Mouse (Mus musculus) urinary bladder, adult 2 months (tissue): ENCODE measurements around the gene Cnga1. TPM values are rescaled to one million over a fixed set of nuclear protein-coding genes. Genes with fewer than 3 reads are reported as not detected.

ENCODE experiments used
- DNase-seq: peaks from one replicate; pipeline ENCODE4 v3.0.0; 2022; ENCODE audit warnings: low spot score
- polyA plus RNA-seq: library from polyadenylated mRNA; depleted of rRNA; stranded (reverse); fragments of >200 nt; gene quantifications from 2 replicates; pipeline ENCODE4 v1.2.3, GENCODE M21; 2012; rRNA removed

Cnga1 gene
- not detected in 2 replicates for polyA plus RNA-seq

DNA sequence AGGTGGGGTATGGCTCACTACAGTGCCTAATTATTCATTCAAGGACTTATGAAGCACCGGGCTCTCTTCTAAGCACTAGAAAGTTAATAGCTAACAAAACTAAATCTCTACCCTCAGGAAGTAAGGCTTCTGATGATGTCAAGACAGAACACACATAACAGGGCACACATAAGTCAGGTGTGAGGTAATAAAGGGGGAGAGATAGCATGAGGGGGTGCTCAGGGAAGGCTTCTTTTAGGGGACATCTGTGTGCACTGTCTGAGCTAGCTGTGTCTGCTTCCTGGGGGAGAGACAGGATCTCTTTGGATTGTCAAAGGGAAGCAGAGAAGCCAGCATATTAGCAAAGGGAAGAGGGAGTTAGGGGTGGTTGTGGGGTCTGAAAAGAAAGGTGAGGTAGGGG is at the start of gene Cnga1:
Gene Cnga1 (minus strand): TSS at position 101 of the 400 bp plus-strand sequence.
- no peak for DNase-seq

DNA sequence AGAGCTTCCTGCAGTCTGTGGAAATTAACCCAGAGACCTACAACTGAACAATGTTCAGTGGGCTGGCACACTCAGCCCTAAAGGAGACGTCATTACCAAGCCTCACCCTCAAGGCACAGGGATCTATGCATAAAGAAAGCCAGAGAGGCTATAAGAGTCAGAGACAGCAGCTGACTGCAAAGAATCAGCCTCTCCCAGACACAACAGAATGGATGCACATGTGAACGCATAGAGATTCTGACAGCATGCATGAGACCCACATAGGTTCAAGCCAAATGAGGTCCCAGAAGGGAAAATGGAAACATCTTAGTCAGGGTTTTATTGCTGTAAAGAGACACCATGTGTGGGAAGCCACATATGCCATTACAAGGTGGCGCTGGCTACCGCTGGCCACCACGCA is 46.4 kb upstream of the Cnga1 start:
- DNase-seq: no peak

- DNase-seq: no peak
Measured at GRCm38 (mm10) chr5:72689556-72689955, 45.5 kb upstream of the Cnga1 start.

- DNase-seq: no peak
Measured at GRCm38 (mm10) chr5:72681451-72681850, 37.4 kb upstream of the Cnga1 start.

DNA sequence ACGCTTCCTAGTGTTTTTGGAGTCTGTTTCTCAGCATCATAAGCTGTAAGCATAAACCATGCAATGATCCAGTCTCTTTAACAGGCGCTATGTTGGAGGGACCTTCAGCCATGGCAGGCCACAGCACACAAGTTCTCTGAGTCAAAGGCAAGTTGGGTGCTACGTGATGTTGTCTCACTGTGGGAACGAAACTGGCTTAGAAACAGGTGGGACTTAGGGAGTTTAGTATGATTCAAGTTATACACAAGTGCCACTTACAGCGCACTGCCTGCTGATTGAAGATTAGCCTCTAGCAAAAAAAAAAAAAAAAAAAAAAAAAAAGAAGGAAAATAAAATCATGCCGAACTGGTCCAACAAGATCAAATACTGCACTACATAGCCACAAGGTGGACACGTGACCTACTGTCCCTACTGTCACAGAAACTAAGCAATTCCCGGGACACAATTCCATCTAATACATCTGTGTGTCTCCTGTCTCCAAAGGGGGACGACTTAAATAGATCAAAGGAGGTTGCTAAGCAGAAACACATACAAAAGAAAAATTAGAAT is 31.0 kb upstream of the Cnga1 start:
- DNase-seq: no peak

DNA sequence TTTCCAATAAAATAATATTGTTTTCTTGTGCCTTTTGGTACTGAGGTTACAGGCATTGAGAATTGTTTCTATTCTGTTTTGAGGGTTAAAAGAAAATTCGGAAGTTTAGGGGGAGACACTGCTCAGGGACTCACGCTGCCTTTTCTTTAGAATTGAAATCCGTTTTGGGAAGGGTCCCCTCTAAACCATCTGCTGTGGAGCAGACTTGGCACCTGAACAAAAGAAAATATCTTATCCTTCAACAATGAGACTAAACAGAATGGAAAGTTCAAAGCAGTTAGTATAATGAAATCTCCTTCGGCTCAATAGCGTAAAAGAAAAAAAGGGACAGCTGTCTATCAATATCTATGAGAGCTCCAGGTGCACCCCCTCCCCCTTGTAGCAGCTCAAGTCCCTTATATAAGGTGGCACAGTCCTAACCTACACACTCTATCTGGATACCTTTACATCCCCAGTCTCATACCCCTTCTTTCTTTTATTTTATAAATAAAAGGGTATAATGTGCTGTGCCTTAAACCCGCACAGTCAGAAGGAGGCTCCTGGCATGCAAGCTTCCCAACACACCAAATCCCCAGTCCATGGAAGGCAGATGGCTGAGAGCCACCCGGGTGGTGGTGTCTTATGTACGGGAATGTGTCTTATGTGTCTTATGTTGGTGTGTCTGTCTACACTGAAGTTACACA is 27.1 kb upstream of the Cnga1 start:
- DNase-seq: no peak

- DNase-seq: no peak
Measured at GRCm38 (mm10) chr5:72668351-72668750, 24.3 kb upstream of the Cnga1 start.

DNA sequence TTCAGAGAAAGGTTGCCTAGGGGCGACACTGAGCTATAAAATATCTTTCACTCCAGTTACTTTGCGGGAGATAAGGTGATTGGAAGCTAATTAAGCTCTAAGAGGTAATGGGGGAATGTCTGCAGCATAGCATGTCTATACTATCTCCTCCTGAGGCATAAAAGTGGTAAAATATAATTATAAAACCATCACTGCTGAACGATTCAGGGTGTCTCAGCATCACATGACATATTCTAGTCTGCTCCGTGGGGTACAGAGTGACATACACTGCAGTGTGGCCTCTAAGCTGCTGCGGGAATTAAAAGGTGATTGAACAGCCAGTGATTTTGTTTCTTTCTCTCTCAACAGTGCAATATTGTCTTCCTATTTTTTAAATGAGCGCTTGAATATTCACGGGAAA is 22.4 kb upstream of the Cnga1 start:
- no peak for DNase-seq

- DNase-seq: no peak
Measured at GRCm38 (mm10) chr5:72665281-72665680, 21.2 kb upstream of the Cnga1 start.

- no peak for DNase-seq
Measured at GRCm38 (mm10) chr5:72664854-72665253, 20.8 kb upstream of the Cnga1 start.

- no peak for DNase-seq
Measured at GRCm38 (mm10) chr5:72664126-72664525, 20.1 kb upstream of the Cnga1 start.

DNA sequence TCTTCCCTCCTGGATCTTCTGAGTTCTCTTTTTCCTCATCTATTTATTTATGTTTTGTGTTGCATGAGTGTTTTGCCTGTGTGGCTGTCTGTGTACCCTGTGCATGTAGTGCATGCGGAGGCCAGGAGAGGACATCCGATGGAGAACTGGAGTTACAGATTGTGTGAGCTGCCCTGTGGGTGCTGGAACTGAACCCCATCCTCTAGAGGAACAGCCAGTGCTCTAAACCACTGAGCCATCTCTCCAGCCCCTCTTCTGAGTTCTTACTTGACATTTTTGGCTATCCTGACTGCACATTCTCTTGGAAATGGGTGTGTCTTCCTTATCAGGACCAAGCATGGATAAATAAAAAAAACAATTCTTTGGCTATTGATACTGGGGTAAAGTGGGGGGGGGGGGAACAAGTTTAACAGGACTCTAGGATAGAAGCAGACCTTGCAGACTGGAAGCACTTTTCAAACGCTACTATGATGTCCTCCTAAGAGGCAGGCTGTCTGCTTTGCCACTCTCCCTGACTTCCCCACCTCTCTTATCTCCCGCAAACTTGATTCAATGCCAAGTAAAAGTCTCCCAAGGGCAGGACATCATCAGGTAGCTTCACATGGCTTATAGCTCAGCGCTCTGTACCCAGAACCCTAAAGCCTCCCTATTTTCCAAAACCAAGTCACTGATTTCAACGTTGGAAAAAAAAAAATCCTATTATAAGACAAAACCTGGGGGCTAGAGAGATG is 17.1 kb upstream of the Cnga1 start:
- no peak for DNase-seq

- no peak for DNase-seq
Measured at GRCm38 (mm10) chr5:72658375-72658774, 14.3 kb upstream of the Cnga1 start.

GRCm38 (mm10) chr5:72656270-72656791 is 12.3 kb upstream of the Cnga1 start:
- no peak for DNase-seq

DNA sequence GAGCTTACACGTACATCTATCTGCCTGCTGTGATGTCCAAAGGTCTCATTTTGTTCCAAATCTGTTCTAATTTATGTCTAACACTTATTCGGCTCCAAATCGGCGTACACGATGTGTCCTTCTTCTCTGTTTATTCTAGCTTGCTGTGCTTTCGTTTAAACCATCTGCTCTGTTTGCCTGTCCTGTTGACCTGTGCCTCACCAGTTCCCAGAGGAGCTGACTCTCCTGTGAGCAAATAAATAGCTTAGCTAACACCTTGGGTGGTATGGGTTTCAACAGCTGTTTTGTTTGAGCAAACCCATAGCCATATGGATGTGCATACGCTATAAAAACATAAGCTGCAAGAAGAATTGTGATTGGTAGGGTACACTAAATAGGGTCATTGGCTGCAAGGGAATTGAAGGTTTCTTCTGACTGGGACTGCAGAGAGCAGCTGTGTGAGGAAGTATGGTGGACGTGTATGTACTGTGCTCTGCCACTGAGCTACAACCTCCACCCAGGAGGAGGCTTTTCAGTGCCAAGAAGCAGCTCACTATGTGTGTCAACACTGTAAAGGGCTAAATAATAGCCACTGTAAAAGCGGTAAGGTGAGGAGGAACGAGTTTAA is 9.1 kb upstream of the Cnga1 start:
- DNase-seq: no peak

DNA sequence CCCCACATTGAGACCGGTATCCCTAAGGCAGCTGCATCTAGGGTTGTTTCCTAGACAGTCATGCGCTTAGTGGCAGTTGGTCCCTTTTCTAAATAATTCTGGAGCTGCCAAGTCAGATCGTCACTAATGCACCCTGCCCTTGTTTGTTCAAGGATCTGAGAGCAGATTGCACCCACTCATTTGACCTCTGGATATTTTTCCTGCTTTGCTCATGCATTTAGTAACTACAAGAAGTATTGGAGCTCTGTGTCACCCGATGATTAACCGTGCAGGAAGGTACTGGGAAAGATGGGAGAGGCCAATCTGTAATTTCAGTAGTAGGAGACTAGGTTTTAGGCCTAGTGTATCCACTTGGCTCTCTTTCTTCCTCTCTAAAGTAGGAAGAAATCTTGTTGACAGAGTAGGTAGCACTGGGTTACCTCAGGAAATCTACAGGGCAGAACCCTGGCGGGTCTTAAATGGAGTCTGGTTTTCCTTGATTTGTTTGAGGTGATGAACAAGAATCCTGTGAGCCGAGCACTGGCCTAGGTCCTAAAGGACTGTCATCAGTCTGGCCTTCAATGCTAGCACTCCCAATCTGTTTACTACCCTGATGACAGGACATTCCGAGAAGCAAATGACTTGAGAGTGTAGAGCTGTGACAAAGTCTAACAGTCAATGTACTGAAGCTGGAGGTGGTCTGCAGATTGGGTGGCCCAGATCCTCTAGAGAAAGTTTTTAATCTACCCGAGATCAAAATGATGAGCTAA is 5.1 kb upstream of the Cnga1 start:
- no peak for DNase-seq

DNA sequence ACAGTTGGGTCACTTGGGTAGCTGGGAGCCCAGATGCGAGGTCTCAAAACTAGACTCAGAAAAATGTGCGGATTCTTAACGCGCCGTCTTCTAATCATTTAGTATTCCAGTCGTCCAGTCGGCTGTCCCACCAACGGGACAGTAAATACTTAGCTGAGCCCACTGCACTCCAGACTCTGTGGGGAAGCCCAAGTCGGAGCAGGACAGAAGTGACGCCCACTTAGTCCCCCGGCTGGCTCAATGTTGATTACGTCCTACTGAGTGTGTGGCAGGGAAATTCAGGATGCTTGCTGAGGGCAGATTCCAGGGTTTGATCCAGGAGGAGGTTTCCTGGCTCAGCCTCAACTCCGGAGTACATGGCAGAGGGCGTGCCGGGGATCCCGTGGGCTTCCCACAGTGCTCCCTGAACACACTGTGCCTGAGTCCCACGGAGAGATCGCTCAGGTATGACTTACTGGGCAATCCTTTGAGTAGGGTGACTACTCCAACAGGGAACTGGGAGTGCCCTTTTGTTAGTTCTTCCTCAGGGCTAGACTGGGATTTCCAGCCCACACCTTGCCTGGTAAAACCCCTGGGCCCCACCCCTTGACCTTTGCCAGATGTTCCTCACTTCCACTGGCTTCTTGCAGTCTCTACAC is 4.0 kb upstream of the Cnga1 start:
- DNase-seq: no peak

GRCm38 (mm10) chr5:72647418-72647907 is 3.4 kb upstream of the Cnga1 start, which contains the start of gene Nipal1:
TSS of gene Nipal1 (plus strand) at chr5:72647795.
- peak; percentile 47 for DNase-seq

DNA sequence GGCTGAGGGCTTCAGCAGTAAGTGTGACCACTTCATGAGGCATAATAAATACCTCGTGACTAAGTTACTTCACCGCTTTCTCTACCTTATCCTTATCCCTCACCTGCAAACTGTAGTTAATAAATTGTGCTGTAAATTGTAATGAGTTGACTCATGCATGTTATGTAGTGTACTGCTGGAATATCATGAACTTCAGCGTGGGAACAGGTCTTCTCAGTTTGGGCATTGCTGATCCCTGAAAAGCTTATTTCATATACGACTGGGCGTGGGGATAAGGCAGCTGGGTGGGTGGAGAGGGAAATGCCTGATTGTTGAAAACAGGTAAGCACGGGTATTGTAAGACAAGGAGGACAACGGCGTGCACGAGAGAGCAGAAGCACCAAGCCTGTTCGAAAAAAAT is 2.9 kb upstream of the Cnga1 start:
- DNase-seq: no peak

GRCm38 (mm10) chr5:72646131-72646530 is 2.1 kb upstream of the Cnga1 start:
- no peak for DNase-seq

DNA sequence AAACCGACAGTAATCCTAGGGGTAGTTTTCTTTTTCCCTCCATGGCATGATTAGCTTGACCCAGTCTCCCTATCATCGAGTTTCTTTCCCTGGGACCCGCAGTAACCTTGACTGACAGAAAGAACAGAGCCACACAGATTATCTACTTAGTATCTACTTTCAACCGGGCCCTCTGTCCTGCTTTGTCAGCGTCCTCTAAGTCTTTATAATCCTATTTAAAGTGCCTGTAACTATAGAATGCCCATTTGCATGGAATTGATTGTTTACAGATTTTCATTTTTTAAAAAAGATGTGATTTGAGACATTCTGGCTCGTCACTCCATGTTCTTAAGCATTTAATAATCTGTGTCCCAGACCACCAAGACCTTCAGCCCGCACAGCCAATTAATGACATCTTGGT is 420 bp downstream of the Cnga1 start:
- DNase-seq: no peak
